Mouse (Mus musculus): Measurements from ENCODE around the gene Fcho1. TPM values are rescaled to one million over a fixed set of nuclear protein-coding genes. Genes with fewer than 3 reads are reported as not detected.
A peak's percentile ranks its signal among the peaks of the same experiment; 100 is the strongest.
"Not testable (repeated sequence)": the region's sequence is repeated elsewhere in the genome, so short reads cannot be mapped to it uniquely, and the experiment has no call there.

Gene Fcho1
- 1.6 and 2.1 TPM in 2 replicates for polyA plus RNA-seq (2016; fragmentation: Nextera tagmentation; extraction: Ambion mirVana)

- H3K27me3 ChIP-seq (replicated peaks): peaks cover 92% of the 10 kb centered on the region
- no peaks in the 10 kb centered on the region for H3K9me3 ChIP-seq (replicated peaks)
- peak within 1 kb of the TSS; percentile 64 for H3K4me3 ChIP-seq
- H3K4me1 ChIP-seq (replicated peaks): peaks cover 24% of the 10 kb centered on the region
- no peak within 1 kb of the TSS for H3K27ac ChIP-seq (ENCODE audit: poor library complexity, severe bottlenecking)
- peak; percentile 64; the same call in 1 of the 2 replicates for ATAC-seq (ENCODE audit: insufficient number of reproducible peaks, low FRiP score)
- H3K9ac ChIP-seq: peak within 1 kb of the TSS; percentile 72
- 1% methylated on average over 54 of the region's 54 CpGs for WGBS
- peak within 1 kb of the TSS; percentile 94 for H3K4me2 ChIP-seq
- H3K36me3 ChIP-seq: no peaks in the 10 kb centered on the region
These were observed at the start of gene Fcho1 for GRCm38 (mm10) chr8:71725122-71725924. Gene Fcho1, minus strand, starts transcription at chr8:71725716.

DNA sequence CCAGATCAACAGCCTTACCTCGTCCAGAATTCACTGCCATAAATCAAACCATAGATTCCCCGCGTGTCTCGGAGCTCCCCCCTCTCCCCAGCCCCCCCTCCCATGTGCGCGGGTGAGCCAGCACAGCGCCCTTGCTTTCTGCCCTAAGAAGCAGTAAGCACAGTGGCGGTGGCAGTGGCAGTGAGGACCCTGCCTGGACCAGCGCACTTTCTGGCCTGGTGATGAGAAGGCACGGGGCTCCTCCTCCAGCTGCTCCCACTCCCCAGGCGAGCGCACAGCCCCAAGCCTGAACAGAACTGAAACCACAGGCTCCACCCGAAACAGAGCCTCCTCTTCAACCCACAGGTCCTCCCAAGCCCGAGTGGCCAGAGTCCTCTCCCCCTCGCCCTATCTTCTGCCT lies 45.8 kb upstream of the Fcho1 start:
- Histone ChIP-seq H3K36me3 (no peaks in the 10 kb centered on the region), H3K4me1 (replicated peaks) (no peaks in the 10 kb centered on the region), H3K4me2 (no peak overlapping the region), H3K27ac (ENCODE audit: poor library complexity, severe bottlenecking) (no peak overlapping the region), H3K4me3 (no peak overlapping the region), H3K9me3 (replicated peaks) (peaks cover 14% of the 10 kb centered on the region), H3K9ac (no peak overlapping the region), H3K27me3 (replicated peaks) (no peaks in the 10 kb centered on the region)
- no peak for ATAC-seq (ENCODE audit: insufficient number of reproducible peaks, low FRiP score)
- WGBS: 82% methylated on average over 15 of the region's 15 CpGs

DNA sequence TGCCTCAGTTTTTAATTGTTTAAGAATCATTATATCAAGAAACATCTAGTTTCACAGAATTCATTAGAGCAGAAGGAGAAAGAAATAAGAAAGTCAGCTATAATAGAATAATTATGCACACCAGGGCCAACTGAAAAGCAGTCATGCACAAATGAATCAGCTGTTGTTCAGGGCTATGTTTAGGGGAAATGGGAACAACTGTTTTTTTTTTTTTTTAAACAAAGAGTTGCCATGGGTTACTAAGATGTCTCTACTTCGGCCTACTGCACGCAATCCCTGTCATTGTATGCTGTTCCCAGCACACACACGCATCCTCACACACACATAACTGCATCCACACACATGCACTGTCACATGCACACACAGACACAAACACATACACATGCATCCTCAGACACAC lies 33.3 kb upstream of the Fcho1 start:
- ATAC-seq (ENCODE audit: insufficient number of reproducible peaks, low FRiP score): no peak
- Histone ChIP-seq H3K9ac (no peak overlapping the region), H3K36me3 (no peaks in the 10 kb centered on the region), H3K27me3 (replicated peaks) (no peaks in the 10 kb centered on the region), H3K4me1 (replicated peaks) (no peaks in the 10 kb centered on the region), H3K4me2 (no peak overlapping the region), H3K4me3 (no peak overlapping the region), H3K27ac (ENCODE audit: poor library complexity, severe bottlenecking) (no peak overlapping the region), H3K9me3 (replicated peaks) (no peaks in the 10 kb centered on the region)
- 92% methylated on average over 3 of the region's 3 CpGs for WGBS

- ATAC-seq (ENCODE audit: insufficient number of reproducible peaks, low FRiP score); H3K9ac ChIP-seq; H3K4me3 ChIP-seq; H3K4me1 ChIP-seq (replicated peaks); H3K27me3 ChIP-seq (replicated peaks); H3K9me3 ChIP-seq (replicated peaks); H3K36me3 ChIP-seq; H3K4me2 ChIP-seq; H3K27ac ChIP-seq (ENCODE audit: poor library complexity, severe bottlenecking): not testable (repeated sequence)
- WGBS: 64% methylated on average over 7 of the region's 7 CpGs
These were observed 27.5 kb upstream of the Fcho1 start for GRCm38 (mm10) chr8:71752881-71753552.

GRCm38 (mm10) chr8:71752263-71752662 lies 26.7 kb upstream of the Fcho1 start:
- not testable (repeated sequence) for ATAC-seq (ENCODE audit: insufficient number of reproducible peaks, low FRiP score)

DNA sequence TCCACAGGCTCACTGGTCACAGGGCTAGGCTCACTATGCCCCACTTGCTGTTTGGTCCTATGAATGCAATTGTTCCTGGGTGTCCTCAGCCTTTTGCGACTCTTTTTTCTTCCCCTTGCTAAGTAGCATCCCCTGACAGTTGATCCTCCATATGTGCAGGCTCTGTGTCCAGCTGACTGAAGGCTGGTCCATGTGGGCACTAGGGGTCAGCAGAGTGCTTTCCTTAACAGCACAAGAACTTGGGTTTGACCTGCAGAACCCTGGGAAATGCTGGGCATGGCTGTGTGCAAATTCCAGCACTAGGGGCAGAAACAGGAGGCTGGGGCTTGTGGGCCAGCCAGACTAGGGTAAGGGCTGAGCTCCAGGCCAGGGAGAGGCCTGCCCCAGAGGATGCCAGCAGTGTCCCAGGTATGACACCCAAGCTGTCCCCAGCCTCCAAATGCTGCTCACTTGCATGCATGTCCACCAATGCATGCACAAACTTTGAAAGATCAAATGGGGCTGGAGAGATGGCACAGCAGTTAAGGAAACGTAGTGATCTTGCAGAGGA lies 25.9 kb upstream of the Fcho1 start:
- not testable (repeated sequence) for H3K9ac ChIP-seq; H3K36me3 ChIP-seq; ATAC-seq (ENCODE audit: insufficient number of reproducible peaks, low FRiP score); H3K4me2 ChIP-seq; H3K27ac ChIP-seq (ENCODE audit: poor library complexity, severe bottlenecking); H3K27me3 ChIP-seq (replicated peaks); H3K9me3 ChIP-seq (replicated peaks); H3K4me1 ChIP-seq (replicated peaks); H3K4me3 ChIP-seq
- 65% methylated on average over 2 of the region's 2 CpGs for WGBS

More at GRCm38 (mm10) chr8:71752263-71752662, 26.7 kb upstream of the Fcho1 start:
- not testable (repeated sequence) for H3K9me3 ChIP-seq (replicated peaks); H3K4me2 ChIP-seq; H3K27ac ChIP-seq (ENCODE audit: poor library complexity, severe bottlenecking); H3K4me1 ChIP-seq (replicated peaks); H3K27me3 ChIP-seq (replicated peaks); H3K36me3 ChIP-seq; H3K9ac ChIP-seq; H3K4me3 ChIP-seq

DNA sequence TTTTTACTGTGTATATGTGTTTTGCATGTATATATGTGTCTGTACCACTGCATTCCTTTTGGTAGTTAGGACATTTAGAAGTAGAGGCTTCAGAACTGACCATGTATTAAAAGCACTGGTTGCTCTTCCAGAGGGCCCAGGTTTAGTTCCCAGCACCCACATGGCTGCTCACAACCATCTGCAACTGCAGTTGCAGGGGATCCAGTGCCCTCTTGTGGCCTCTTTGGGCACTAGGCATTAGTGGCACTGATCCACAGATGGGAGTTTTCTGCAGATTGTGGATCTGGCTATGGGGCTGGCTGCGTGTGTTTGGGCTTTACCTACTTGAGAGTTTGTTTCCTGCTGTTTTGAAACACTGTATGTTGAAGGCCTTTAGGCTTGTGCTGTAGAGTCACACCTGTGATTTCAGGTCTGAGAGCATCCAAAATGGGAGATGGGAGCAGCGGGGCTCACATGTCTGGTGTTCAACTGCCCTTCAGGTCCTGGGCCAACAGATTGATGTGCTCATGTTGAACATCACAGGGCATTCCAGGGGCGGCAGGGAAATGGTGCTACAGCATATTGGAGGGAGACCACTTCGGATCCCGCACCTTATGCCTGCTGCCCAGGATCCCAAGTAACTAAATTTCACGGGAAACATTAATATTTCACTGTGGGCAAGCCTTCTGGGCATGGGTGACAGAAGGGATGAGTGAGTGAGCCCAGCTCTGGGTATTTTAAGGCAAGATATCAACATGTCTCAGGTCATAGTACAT lies 24.0 kb upstream of the Fcho1 start:
- H3K4me3 ChIP-seq; H3K9me3 ChIP-seq (replicated peaks); ATAC-seq (ENCODE audit: insufficient number of reproducible peaks, low FRiP score); H3K27ac ChIP-seq (ENCODE audit: poor library complexity, severe bottlenecking); H3K4me2 ChIP-seq; H3K36me3 ChIP-seq; H3K27me3 ChIP-seq (replicated peaks); H3K9ac ChIP-seq; H3K4me1 ChIP-seq (replicated peaks): not testable (repeated sequence)
- 72% methylated on average over 6 of the region's 6 CpGs for WGBS

DNA sequence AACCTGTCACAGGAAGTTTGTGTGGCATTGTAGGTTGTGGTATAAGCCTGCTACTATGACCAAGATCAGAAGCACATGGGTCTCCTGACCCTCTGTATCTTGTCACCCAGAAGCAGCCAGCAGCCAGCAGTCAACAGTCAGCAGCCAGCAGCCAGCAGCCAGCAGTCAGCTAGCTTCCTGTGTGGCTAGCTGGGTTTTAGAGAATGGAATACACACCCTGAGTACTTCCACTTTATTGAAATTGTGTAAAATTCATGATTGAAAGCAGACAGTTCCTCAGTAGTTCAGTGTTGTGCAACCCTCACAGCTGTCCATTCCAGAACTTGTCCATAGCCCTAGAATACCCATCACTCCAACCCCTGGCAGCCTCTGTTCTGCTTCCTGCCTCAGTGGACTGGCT lies 21.6 kb upstream of the Fcho1 start:
- not testable (repeated sequence) for H3K9me3 ChIP-seq (replicated peaks); H3K27me3 ChIP-seq (replicated peaks); ATAC-seq (ENCODE audit: insufficient number of reproducible peaks, low FRiP score); H3K27ac ChIP-seq (ENCODE audit: poor library complexity, severe bottlenecking); H3K36me3 ChIP-seq; H3K4me1 ChIP-seq (replicated peaks); H3K4me3 ChIP-seq; H3K9ac ChIP-seq; H3K4me2 ChIP-seq

DNA sequence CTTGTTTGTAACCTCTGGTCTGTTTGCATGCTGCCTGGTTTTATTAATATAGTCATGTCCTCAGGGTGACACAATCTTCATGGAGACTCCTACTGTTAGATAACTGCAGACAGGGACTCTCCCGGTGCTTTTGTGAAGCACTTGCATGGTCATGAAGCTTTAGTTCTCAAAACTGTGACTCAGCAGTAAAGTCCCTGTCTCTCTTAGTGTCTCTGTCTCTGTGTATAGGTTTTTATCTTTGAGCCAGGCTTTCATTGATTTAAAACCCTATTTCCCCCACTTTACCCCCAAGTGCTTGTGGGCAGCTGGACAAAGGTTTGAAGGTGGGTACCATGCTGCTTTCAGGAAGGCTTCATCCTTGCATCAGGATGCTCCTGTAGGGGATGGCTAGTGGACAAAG lies 19.8 kb upstream of the Fcho1 start:
- no peaks in the 10 kb centered on the region for H3K36me3 ChIP-seq
- H3K9me3 ChIP-seq (replicated peaks): no peaks in the 10 kb centered on the region
- peaks cover 7% of the 10 kb centered on the region for H3K4me1 ChIP-seq (replicated peaks)
- H3K9ac ChIP-seq: no peak overlapping the region
- 61% methylated on average over 1 of the region's 1 CpGs for whole genome bisulfite sequencing
- no peak for ATAC-seq (ENCODE audit: insufficient number of reproducible peaks, low FRiP score)
- H3K27ac ChIP-seq (ENCODE audit: poor library complexity, severe bottlenecking): no peak overlapping the region
- no peak overlapping the region for H3K4me2 ChIP-seq
- no peak overlapping the region for H3K4me3 ChIP-seq
- H3K27me3 ChIP-seq (replicated peaks): peaks cover 13% of the 10 kb centered on the region

- no peak overlapping the region for H3K9ac ChIP-seq
- WGBS: 59% methylated on average over 2 of the region's 2 CpGs
- no peak overlapping the region for H3K27ac ChIP-seq (ENCODE audit: poor library complexity, severe bottlenecking)
- H3K4me3 ChIP-seq: no peak overlapping the region
- H3K36me3 ChIP-seq: no peaks in the 10 kb centered on the region
- peaks cover 13% of the 10 kb centered on the region for H3K27me3 ChIP-seq (replicated peaks)
- H3K9me3 ChIP-seq (replicated peaks): no peaks in the 10 kb centered on the region
- ATAC-seq (ENCODE audit: insufficient number of reproducible peaks, low FRiP score): no peak
- H3K4me2 ChIP-seq: no peak overlapping the region
- H3K4me1 ChIP-seq (replicated peaks): peaks cover 7% of the 10 kb centered on the region
These were observed 17.3 kb upstream of the Fcho1 start for GRCm38 (mm10) chr8:71742783-71743182.

- H3K4me3 ChIP-seq: peak overlapping the region; percentile 11
- peaks cover 7% of the 10 kb centered on the region for H3K4me1 ChIP-seq (replicated peaks)
- H3K36me3 ChIP-seq: no peaks in the 10 kb centered on the region
- no peak overlapping the region for H3K9ac ChIP-seq
- 6% methylated on average over 19 of the region's 19 CpGs for WGBS
- no peak overlapping the region for H3K27ac ChIP-seq (ENCODE audit: poor library complexity, severe bottlenecking)
- H3K9me3 ChIP-seq (replicated peaks): no peaks in the 10 kb centered on the region
- H3K4me2 ChIP-seq: peak overlapping the region; percentile 53
- H3K27me3 ChIP-seq (replicated peaks): peaks cover 13% of the 10 kb centered on the region
- peak; percentile 56; the same call in 1 of the 2 replicates for ATAC-seq (ENCODE audit: insufficient number of reproducible peaks, low FRiP score)
These were observed 16.2 kb upstream of the Fcho1 start for GRCm38 (mm10) chr8:71741687-71742114.

Measured in heart, embryonic 12.5 days (tissue).